Comparison of ENCODE assay signal across 17 mouse cellular contexts in the genomic region with DNA sequence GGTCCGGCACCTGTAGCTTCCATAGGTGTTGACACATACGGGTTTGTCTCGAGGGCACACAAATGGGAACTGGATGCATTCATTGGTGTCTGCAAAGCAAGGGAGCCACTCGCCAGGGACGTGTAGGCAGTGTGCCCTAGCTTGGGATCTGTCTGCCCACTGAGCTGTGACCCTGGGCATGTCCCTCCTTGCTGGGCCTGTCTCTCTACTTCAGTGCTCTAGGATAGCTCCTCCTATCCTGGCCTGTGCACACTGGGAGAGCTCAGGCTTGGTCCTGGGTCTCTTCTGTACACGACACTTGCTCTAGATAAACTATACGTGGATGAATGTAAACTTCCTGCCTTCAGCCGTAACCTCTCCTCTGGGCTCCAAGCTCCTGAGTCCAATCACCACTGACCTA. TPM values are rescaled to one million over a fixed set of nuclear protein-coding genes. Genes with fewer than 3 reads are reported as not detected.
"Had no signal": no experiment of that assay in that cellular context is flagged by ENCODE, and none has a peak within 500 bp of the region (broad histone marks: within the 10 kb centered on the region; RNA-seq: fewer than 3 reads in every experiment).

No protein-coding gene starts in this region.

- DNase-seq: retina, postnatal 1 day; right cerebral cortex, adult 18-20 months; right cerebral cortex, postnatal 14 days; right cerebral cortex, postnatal 25 days; right cerebral cortex, postnatal 4 days; spleen, adult 18-20 months; thymus, adult 18-20 months; thymus, adult 2 months; thymus, postnatal 14 days; thymus, postnatal 25 days; thymus, postnatal 36 days; thymus, postnatal 4 days had no signal

- H3K4me2 ChIP-seq: neural tube, embryonic 13.5 days; neural tube, embryonic 15.5 days; stomach, embryonic 15.5 days had no signal

- H3K4me3 ChIP-seq: neural tube, embryonic 13.5 days; neural tube, embryonic 15.5 days; stomach, embryonic 15.5 days had no signal

- H3K9ac ChIP-seq: neural tube, embryonic 13.5 days; neural tube, embryonic 15.5 days; stomach, embryonic 15.5 days had no signal

- H3K4me1 ChIP-seq: neural tube, embryonic 15.5 days; stomach, embryonic 15.5 days had no signal

- H3K27me3 ChIP-seq: neural tube, embryonic 13.5 days; neural tube, embryonic 15.5 days; stomach, embryonic 15.5 days had no signal

- H3K27ac ChIP-seq: neural tube, embryonic 13.5 days; neural tube, embryonic 15.5 days; stomach, embryonic 15.5 days; stomach, postnatal 0 days had no signal

- H3K36me3 ChIP-seq: neural tube, embryonic 15.5 days; stomach, embryonic 15.5 days had no signal

- H3K9me3 ChIP-seq: neural tube, embryonic 13.5 days; neural tube, embryonic 15.5 days; stomach, embryonic 15.5 days had no signal

RNA-seq across cellular contexts. Expression of a gene that starts 36.8 kb away (rescaled TPM):
- polyA plus RNA-seq: spleen, adult 2 months had no signal
